Mouse (Mus musculus): ENCODE measurements around the gene Pla2g12a. TPM values are rescaled to one million over a fixed set of nuclear protein-coding genes. Genes with fewer than 3 reads are reported as not detected.

Pla2g12a gene
- polyA plus RNA-seq, 1 experiment from 2014 or later = 24.9 TPM

DNA sequence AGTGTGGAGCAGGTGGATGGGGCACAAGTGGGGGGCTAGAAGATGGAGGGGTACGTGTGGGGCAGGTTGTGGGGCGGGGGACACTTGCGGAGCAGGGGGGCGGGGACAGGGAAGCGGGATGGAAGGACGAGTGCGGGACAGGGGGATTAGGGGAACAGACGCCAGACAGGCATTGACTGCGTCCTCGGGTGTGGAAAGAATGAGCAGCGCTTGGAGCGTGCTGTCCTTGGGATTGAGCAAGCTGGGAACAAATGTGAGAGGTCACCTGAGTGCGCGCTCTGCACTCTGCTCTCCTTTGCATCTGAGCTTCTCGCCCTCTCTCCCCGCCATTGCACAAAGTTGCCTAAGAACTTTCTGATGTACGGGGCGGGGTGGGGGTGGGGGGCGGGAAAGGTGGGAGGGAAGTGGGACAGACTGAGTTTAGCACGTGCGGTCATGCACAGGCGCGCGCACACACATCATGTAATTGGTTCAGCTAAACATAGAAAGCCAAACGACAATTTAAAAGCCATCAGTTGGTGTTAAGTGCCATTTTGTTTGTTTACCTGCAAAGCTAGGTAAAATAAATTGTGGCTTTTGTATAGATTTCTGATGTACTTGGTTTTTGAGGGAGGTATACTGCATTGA is 838 bp downstream of the Pla2g12a start:
- H3K36me3 ChIP-seq = no peaks in the 10 kb centered on the region
- under 1% methylated on average over 25 of the region's 25 CpGs for WGBS
- H3K4me1 ChIP-seq (replicated peaks) = peaks cover 10% of the 10 kb centered on the region
- H3K9ac ChIP-seq (replicated peaks) = peak overlapping the region; percentile 77
- no peaks in the 10 kb centered on the region for H3K9me3 ChIP-seq
- peak; percentile 75 for ATAC-seq
- H3K4me3 ChIP-seq (replicated peaks) = peak overlapping the region; percentile 65
- 0 out of 2 replicates have a peak, but pooled peaks cover 2% of the 10 kb centered on the region for H3K27me3 ChIP-seq
- H3K27ac ChIP-seq = peak overlapping the region; percentile 88
- peak overlapping the region; percentile 85 for H3K4me2 ChIP-seq (replicated peaks)

DNA sequence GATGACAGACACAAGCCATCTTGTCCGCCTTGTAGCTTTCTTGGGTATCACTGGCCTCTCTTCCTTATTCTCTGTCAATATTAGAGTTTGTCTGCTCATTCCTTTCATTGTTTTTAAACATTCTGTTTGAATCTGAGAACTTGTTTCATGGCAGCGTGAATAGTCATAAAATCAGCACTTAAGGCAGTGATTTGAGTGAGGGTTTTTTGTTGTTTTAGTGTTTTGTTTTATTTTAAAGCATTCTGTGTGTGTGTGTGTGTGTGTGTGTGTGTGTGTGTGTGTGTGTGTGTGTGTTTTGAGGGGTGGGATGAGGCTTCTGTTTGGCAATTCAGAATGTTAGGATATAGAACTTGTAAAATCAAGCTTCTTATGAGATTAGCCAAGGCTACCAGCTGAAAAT is 1.5 kb downstream of the Pla2g12a start:
- Histone ChIP-seq H3K36me3 (no peaks in the 10 kb centered on the region), H3K27me3 (0 out of 2 replicates have a peak, but pooled peaks cover 2% of the 10 kb centered on the region), H3K9ac (replicated peaks) (no peak overlapping the region), H3K9me3 (no peaks in the 10 kb centered on the region), H3K4me3 (replicated peaks) (peak overlapping the region; percentile 65), H3K4me1 (replicated peaks) (peaks cover 10% of the 10 kb centered on the region), H3K27ac (no peak overlapping the region), H3K4me2 (replicated peaks) (peak overlapping the region; percentile 85)
- no peak for ATAC-seq
- WGBS = 74% methylated on average over 2 of the region's 2 CpGs

DNA sequence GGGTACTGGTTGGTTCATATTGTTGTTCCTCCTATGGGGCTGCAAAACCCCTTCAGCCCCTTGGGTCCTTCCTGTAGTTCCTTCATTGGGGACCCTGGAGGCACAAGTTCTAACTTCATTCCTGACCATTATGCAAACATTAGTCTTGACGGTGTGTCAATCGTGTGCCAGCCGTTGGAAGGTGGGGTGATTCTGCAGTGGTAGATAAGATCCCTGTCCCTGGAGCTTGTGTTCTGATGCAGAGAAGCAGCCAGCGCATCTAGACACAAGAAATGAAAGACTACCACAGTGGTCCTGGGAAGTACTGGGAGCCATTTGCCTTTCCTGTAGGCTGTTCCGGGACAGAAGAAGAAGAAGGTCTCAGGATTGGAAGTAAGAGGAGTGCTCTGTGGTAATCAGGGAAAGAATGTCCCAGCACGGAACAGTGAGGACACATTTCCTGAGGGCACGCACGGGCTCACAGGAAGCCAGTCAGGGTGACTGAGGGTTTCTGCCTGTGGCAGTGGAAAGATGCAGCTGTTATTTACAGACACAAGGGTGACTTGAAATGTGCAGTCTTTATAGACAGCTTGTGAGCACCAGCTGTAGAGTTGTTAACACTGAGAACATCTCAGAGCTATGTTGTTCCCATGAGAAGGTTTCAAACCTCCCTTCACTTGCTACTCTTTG is 2.7 kb downstream of the Pla2g12a start:
- Histone ChIP-seq H3K27ac (no peak overlapping the region), H3K36me3 (no peaks in the 10 kb centered on the region), H3K27me3 (0 out of 2 replicates have a peak, but pooled peaks cover 2% of the 10 kb centered on the region), H3K4me2 (replicated peaks) (no peak overlapping the region), H3K9ac (replicated peaks) (no peak overlapping the region), H3K9me3 (no peaks in the 10 kb centered on the region), H3K4me1 (replicated peaks) (peaks cover 10% of the 10 kb centered on the region), H3K4me3 (replicated peaks) (no peak overlapping the region)
- 93% methylated on average over 8 of the region's 8 CpGs for WGBS
- ATAC-seq = no peak

DNA sequence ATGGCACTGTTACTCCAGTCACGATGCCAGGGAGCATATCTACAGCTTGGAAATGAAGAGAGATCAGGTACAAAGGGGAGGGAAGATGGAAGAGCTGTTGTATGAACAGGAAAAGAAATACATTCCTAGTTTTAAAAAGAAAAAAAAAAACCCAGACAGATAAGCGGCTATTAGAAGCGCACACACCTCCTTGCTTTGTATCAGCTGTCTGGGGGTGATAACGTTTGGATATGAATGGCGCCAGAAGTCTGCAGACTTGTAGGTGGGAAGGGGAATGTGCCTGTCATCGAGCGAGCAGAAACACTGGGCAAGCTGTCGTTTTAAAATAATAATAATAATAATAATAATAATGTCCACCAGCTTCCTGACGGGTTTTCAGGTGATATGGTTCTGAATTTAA is 7.2 kb downstream of the Pla2g12a start:
- Histone ChIP-seq H3K4me3 (replicated peaks) (no peak overlapping the region), H3K4me1 (replicated peaks) (no peaks in the 10 kb centered on the region), H3K4me2 (replicated peaks) (no peak overlapping the region), H3K27ac (no peak overlapping the region), H3K9ac (replicated peaks) (no peak overlapping the region), H3K9me3 (no peaks in the 10 kb centered on the region), H3K36me3 (peaks cover 4% of the 10 kb centered on the region; the same call in 1 of the 2 replicates), H3K27me3 (no peaks in the 10 kb centered on the region)
- no peak for ATAC-seq
- 93% methylated on average over 9 of the region's 9 CpGs for WGBS

DNA sequence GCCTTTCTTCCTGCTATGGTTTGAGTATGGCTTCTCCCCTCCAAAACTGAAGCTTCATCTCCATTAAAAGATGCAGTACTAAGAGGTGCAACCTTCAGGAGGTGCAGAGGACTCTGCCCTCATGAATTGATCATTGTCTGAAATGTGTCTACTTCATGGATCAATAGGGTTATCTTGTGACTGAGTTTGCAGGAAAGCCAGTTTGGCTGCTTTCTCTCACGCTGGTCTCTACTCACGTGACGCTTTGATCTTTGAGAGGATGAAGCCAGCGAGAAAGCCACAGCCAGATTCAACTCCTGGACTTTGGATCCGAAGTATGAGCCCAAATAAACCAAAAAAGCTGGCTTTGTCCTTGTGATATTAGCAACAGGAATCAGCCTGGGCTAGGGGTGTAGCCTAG is 8.0 kb downstream of the Pla2g12a start:
- 78% methylated on average over 5 of the region's 5 CpGs for WGBS
- no peaks in the 10 kb centered on the region for H3K27me3 ChIP-seq
- no peak overlapping the region for H3K4me3 ChIP-seq (replicated peaks)
- ATAC-seq = no peak
- H3K9me3 ChIP-seq = no peaks in the 10 kb centered on the region
- no peak overlapping the region for H3K27ac ChIP-seq
- no peak overlapping the region for H3K9ac ChIP-seq (replicated peaks)
- peaks cover 13% of the 10 kb centered on the region; the same call in 1 of the 2 replicates for H3K36me3 ChIP-seq
- H3K4me1 ChIP-seq (replicated peaks) = no peaks in the 10 kb centered on the region
- no peak overlapping the region for H3K4me2 ChIP-seq (replicated peaks)

DNA sequence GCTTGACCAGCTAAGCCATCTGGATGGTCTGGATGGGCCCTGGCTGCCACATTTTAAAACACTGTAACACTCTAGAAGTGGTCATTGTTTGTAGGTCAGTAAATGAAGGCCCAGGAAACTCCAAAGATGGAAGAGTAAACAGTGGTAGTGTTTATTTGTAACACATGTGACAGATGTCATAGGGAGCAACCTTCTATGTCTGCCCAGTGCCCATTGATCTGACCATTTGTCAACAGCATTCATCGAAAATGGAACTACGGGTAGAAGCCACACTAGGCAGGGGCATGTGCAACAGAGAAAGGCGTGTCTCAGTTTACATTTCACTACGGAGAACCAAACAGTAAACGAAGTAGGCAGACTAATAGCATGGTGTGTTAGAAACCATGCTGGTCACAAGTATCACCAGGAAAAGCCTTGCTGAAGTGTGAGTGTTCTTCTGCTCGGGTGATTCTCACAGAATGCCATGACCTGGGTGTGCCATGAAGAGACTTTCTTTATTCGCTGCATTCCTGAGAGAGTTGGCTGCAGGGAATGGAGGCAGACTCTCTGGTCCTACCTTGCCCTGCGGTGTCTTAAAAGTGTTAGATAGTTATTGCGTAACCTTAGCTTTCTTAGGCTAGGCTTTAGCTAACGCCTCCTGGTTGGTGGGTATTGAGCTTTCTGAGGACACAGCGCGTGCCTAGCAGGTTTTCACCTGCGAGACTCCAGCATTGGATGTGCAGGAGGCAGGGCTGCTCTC is 9.5 kb downstream of the Pla2g12a start:
- no peak overlapping the region for H3K9ac ChIP-seq (replicated peaks)
- no peak for ATAC-seq
- peaks cover 24% of the 10 kb centered on the region for H3K36me3 ChIP-seq
- no peaks in the 10 kb centered on the region for H3K4me1 ChIP-seq (replicated peaks)
- no peak overlapping the region for H3K27ac ChIP-seq
- no peaks in the 10 kb centered on the region for H3K9me3 ChIP-seq
- H3K4me3 ChIP-seq (replicated peaks) = no peak overlapping the region
- H3K27me3 ChIP-seq = no peaks in the 10 kb centered on the region
- WGBS = 90% methylated on average over 13 of the region's 13 CpGs
- H3K4me2 ChIP-seq (replicated peaks) = no peak overlapping the region

DNA sequence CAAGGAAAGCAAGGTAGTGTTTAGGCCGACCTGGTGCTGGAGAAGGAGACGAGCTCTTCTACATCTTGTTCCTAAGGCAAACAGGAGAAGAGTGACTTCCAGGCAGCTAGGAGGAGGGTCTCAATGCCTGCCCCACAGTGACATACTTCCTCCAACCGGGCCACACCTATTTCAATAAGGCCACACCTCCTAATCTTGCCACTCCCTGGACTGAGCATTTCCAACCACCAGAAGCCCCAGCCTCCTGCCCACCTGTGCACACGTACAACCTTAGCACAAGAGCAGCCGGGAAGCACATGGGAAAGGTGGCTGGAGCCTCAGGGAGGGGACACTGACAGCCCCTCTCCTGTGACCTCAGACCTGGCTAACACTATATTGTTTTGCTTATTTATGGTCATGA is 13.6 kb downstream of the Pla2g12a start:
- H3K27ac ChIP-seq = no peak overlapping the region
- no peak for ATAC-seq
- no peaks in the 10 kb centered on the region for H3K4me1 ChIP-seq (replicated peaks)
- no peak overlapping the region for H3K4me2 ChIP-seq (replicated peaks)
- H3K4me3 ChIP-seq (replicated peaks) = no peak overlapping the region
- no peaks in the 10 kb centered on the region for H3K27me3 ChIP-seq
- no peak overlapping the region for H3K9ac ChIP-seq (replicated peaks)
- H3K36me3 ChIP-seq = peaks cover 28% of the 10 kb centered on the region
- 92% methylated on average over 5 of the region's 5 CpGs for WGBS
- H3K9me3 ChIP-seq = no peaks in the 10 kb centered on the region

DNA sequence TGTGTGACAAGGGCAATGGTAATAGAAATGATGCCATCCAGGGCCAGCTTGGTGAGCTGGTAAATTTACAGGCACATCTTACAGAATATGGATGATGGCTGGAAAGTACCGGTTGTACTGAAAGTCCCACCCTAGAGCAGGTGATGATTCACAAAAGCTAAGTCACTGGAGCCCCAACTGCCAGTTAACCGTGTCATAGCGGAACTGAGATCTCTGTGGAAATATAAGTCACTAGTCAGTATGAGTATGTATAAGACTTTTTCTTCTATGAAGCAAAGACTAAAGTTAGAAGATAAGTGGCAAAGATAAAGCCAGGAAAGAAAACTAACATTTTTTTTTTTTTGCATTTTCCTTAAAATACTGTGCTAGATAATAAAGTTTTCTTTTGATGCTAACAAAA is 14.7 kb downstream of the Pla2g12a start:
- Histone ChIP-seq H3K27ac (no peak overlapping the region), H3K36me3 (peaks cover 28% of the 10 kb centered on the region), H3K4me2 (replicated peaks) (no peak overlapping the region), H3K9me3 (no peaks in the 10 kb centered on the region), H3K9ac (replicated peaks) (no peak overlapping the region), H3K4me3 (replicated peaks) (no peak overlapping the region), H3K4me1 (replicated peaks) (no peaks in the 10 kb centered on the region), H3K27me3 (no peaks in the 10 kb centered on the region)
- ATAC-seq = no peak
- 94% methylated on average over 3 of the region's 3 CpGs for WGBS

DNA sequence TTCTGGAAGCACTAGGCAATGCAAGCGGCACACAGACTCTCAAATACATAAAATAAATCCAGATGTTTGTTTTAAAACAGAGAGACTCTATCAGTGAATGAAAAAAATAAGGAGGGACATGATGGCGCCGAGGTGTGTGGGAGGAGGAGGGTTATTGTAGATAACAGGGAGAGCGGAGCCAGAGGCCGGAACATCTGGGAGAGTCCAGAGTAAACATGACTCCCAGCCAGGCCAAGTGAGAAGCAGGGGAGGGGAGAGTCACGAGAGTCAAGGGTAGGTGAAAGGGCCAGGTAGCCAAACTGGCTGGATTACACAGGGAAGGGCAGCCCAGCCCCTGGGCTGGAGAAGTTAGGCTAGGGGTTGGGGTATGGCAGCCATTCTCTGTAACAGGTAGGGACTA is 18.2 kb downstream of the Pla2g12a start:
- Histone ChIP-seq H3K9ac (replicated peaks) (no peak overlapping the region), H3K4me1 (replicated peaks) (peaks cover 6% of the 10 kb centered on the region), H3K4me3 (replicated peaks) (no peak overlapping the region), H3K27me3 (no peaks in the 10 kb centered on the region), H3K27ac (no peak overlapping the region), H3K4me2 (replicated peaks) (no peak overlapping the region), H3K9me3 (no peaks in the 10 kb centered on the region), H3K36me3 (peaks cover 16% of the 10 kb centered on the region)
- ATAC-seq = no peak
- WGBS = 92% methylated on average over 6 of the region's 6 CpGs

DNA sequence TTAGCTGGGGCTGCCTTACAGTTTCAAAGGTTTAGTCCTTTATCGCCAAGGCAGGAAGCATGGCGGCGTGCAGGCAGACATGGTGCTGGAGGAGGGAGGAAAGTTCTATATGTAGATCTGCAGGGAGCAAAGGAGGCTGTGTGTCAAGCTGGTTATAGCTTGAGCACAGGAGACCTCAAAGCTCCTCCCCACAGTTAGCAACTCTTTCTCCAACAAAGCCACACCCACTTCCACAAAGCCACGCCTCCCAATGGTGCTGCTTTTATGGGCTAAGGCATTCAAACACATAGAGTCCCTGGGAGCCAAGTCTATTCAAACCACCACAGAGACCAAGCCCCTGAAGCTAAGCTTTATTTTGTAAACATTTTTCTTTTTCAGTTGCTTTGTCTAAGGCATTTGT is 20.5 kb downstream of the Pla2g12a start:
- Histone ChIP-seq H3K4me2 (replicated peaks) (no peak overlapping the region), H3K4me1 (replicated peaks) (peaks cover 18% of the 10 kb centered on the region), H3K27ac (no peak overlapping the region), H3K9me3 (no peaks in the 10 kb centered on the region), H3K4me3 (replicated peaks) (no peak overlapping the region), H3K36me3 (0 out of 2 replicates have a peak, but pooled peaks cover 4% of the 10 kb centered on the region), H3K27me3 (no peaks in the 10 kb centered on the region), H3K9ac (replicated peaks) (no peak overlapping the region)
- WGBS = 67% methylated on average over 4 of the region's 4 CpGs
- ATAC-seq = no peak

DNA sequence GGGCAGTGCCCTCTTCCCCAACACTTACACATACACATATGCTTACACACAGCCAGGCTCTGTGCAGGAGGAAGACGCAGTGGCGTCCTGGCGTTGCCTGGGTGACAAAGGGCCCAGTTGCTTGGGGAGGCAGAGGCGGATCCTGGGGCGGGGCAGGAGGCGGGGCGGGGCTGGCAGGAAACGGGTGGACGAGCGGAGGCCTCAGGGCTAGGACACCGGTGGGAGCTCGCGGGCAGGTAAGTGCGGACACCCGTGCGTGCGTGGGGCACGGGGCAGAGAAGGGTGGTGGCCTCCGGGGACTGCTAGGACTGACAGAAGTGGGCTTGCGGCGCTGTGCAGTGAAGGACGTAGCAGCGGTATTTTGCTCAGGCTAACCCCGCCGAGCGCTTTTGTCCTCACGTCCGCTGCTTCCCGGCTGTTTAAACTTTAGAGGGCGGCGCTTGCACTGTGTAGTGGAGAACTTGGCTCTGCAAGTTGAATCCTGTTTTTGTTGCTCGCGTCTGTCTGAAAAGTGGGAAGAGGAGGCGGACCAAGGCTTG is 22.9 kb downstream of the Pla2g12a start, which contains the start of gene Casp6:
Gene Casp6 (plus strand): TSS at position 155 of the 539 bp plus-strand sequence.
- peak; percentile 96 for ATAC-seq
- H3K27ac ChIP-seq = no peak within 1 kb of the TSS
- no peaks in the 10 kb centered on the region for H3K27me3 ChIP-seq
- peak within 1 kb of the TSS; percentile 62 for H3K4me3 ChIP-seq (replicated peaks)
- peaks cover 18% of the 10 kb centered on the region for H3K4me1 ChIP-seq (replicated peaks)
- peak within 1 kb of the TSS; percentile 74 for H3K4me2 ChIP-seq (replicated peaks)
- H3K9ac ChIP-seq (replicated peaks) = peak within 1 kb of the TSS; percentile 63
- H3K9me3 ChIP-seq = no peaks in the 10 kb centered on the region
- peaks cover 3% of the 10 kb centered on the region; the same call in 1 of the 2 replicates for H3K36me3 ChIP-seq
- WGBS = under 1% methylated on average over 34 of the region's 34 CpGs

DNA sequence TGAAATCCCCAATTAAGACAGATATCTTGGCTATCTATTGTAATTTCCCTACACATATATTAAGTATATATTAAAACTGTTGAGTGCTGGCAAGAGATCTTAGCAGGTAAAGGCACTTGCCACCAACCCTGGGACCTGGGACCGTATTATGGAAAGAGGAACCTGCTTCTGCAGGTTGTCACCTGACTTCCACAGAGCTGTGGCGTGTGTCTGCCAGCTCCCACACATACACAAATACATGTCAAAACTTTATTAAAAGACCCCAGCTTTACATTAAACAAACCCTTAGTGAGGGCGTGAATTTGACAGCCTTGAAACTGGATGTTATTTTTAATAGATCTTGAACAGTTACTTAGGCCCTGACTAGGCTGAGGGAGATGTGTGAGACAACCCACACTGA is 25.0 kb downstream of the Pla2g12a start:
- no peak overlapping the region for H3K27ac ChIP-seq
- 94% methylated on average over 3 of the region's 3 CpGs for WGBS
- no peaks in the 10 kb centered on the region for H3K9me3 ChIP-seq
- peaks cover 18% of the 10 kb centered on the region for H3K4me1 ChIP-seq (replicated peaks)
- H3K36me3 ChIP-seq = peaks cover 3% of the 10 kb centered on the region; the same call in 1 of the 2 replicates
- no peak overlapping the region for H3K4me2 ChIP-seq (replicated peaks)
- H3K27me3 ChIP-seq = no peaks in the 10 kb centered on the region
- no peak for ATAC-seq
- no peak overlapping the region for H3K9ac ChIP-seq (replicated peaks)
- no peak overlapping the region for H3K4me3 ChIP-seq (replicated peaks)

Data from midbrain, embryonic 13.5 days (tissue).